Mouse (Mus musculus) cerebellum, postnatal 14 days (tissue): ENCODE measurements around the gene Col20a1.
A peak's percentile ranks its signal among the peaks of the same experiment; 100 is the strongest.

Experiments
- DNase-seq, 2 experiments: peaks; one replicate each; pipeline ENCODE4 v3.0.0; 2021; ENCODE audit warnings: mixed read lengths in 2 of 2

The Col20a1 gene

DNA sequence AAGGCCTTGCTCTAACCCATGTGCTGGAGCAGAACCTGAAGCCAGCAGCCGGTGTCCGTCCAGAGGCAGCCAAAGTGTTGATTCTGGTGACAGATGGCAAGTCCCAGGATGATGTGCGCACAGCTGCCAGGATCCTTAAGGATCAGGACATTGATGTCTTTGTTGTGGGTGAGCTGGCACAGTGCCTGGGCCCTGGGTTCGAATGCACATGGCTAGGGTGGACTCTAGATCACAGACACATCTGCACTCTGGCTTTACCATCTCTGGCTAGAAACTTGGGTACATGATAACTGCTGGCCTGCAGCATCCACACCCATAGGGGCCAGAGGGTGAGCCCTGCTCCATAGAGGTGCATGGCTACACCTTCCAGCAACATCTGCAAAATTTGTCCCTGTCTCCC, 9.1 kb downstream of the Col20a1 start:
- DNase-seq, result peak in 1 of 2 experiments; percentile 46

DNA sequence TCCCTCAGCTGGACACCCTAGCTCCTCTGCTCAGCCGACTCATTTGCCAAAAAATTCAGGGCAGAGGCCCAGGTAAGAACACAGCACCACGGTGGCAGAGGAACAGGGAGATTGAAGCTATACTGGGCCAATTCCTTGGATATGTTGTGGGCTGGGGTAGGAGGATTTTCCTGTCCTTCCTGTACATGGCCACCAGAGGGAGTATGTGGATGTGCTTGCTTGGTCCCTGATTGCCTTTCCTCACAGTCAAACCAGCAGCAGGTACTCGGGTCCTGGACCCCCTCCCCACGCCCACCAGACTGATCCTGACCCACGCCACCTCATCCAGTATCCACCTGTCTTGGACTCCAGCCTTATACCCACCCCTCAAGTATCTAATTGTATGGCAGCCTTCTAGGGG, 10.1 kb downstream of the Col20a1 start:
- peak; percentile 73 to 75 for DNase-seq

DNA sequence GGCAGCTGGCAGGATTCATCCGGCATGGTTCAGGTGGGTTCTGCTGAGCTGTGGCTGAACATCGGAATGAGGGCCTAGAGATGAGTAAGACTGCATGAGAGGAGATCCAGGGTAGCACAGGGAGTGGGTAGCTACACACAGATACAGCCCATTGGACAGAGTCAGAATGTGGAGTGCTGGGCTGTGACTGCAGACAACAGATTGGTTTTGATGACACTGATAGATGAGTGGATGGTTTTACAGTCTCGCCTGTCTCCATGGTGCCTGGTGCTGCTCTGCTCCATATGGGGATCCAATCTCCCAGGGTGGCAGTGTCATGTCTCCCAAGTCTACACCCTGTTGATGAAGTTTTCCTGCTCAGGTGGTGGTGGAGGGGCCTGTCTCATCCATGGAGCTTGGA, 10.6 kb downstream of the Col20a1 start:
- no peak for DNase-seq

DNA sequence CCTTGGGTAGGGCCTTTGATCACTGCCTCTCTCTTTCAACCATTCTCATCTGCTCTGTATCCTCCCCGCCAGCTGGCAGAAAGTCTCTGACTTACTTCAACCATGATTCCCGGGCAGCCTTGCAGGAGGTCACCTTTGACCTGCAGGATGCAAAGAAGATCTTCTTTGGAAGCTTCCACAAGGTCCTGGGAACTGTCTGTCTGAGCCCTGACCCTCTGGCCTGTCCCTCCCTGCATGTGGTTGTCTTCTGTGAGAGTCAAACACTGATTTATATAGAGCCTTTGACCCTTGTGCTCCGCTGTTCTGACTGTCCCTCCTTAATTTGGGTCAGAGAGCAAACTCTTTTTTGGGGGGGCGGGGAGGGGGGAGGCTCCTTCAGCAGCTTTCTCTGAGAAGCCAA, 20.7 kb downstream of the Col20a1 start:
- DNase-seq, result no peak

DNA sequence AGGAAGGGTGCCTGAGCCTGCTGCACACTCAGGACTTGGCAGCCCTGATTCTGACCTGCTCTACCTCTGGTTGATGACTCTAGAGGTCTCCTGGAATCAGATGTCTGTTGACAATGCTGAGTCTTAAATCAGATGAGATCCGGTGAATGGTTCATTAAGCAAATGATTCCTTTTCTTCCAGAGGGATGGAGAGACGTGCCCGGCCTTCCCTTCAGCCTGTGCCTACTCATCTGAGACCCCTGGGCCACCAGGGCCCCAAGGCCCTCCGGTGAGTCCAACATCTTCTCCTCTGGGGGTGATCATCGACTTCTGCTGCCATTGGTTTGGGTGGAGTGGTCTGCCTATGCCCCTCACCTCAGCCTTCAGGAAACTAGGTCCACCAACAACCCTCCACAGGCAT, 22.0 kb downstream of the Col20a1 start:
- no peak for DNase-seq

DNA sequence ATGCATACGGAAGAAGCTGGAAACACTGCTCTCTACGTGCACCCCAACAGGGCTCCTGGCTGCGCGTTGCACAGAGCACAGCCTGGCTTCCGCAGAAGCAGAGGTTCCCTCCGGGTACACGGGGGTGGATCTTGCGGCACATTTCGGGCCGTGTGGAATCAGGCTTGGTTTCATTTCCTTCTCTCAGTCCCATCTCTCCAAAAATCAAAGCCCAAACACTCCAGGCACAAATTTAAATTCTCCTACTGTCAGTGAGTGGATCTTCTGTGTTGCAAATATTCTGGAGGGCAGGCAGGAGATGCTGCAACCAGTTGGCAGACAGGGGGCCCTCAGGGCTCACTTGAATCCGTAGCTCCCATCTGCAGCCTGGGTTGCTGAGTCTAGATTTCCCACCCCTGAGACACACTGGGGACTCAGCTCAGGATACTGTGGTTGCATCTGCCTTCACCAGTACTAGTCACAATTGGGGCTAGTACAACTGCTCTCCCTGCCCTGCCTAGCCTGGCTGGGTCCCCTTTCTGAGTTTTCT, 45.1 kb downstream of the Col20a1 start:
- no peak for DNase-seq

DNA sequence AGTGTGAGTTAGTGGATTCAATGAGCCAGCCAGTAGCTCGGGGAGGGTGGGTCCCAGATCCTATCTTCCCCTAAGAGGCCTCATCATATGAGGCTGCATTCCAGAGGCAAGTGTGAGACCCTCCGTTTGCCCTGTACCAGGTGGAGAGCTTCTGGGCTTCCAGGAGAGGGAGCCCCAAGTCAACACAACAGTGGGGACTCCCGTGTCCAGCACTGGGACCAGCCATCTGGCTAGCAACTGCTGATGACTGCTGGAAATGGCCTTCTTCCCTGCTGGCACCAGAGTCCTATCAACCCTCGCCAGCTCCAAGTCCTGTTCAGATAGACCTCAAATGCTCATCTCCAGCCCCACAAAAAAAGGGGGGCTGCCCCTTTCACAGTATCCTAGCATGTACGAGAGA, 46.1 kb downstream of the Col20a1 start:
- DNase-seq, result peak; percentile 77 to 80

DNA sequence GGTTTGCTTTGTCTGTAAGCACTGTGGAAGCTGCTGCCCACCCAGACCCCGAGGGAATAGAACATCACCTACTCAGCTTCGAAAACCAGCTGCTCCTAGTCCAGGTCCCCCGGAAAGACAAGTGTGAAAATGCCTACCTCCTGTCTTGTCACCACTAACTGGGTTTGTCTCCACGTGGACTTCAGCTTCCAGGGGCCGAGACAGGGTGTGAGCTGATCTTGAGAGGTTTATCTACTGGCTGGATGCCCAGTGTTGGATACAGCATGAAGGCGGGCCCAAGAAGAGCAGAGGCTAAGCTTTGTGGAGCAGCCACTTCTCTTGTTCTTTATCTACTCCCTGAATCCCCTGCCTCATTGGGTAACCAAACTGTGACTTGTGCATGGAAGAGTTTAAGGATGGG, 47.0 kb downstream of the Col20a1 start:
- peak; percentile 28 to 31 for DNase-seq

DNA sequence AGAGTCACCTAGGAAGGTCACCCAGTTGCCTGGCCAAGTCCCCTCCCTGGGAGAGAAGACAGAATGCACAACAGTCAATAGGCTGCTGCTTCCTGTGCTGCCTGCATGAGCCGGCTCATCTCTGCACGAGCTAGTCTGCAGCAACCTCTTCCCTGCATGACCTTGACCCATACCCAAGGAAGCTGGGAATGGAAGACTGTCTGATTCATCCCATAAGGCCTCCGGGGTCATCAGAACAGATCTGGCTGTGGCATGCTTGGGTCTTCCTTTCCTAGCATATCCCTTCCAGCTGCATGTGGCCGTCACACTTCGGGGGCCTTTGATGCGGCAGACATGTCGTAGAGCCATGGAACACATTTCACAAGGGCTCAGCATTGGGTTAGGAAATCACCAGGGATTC, 48.9 kb downstream of the Col20a1 start:
- no peak for DNase-seq

DNA sequence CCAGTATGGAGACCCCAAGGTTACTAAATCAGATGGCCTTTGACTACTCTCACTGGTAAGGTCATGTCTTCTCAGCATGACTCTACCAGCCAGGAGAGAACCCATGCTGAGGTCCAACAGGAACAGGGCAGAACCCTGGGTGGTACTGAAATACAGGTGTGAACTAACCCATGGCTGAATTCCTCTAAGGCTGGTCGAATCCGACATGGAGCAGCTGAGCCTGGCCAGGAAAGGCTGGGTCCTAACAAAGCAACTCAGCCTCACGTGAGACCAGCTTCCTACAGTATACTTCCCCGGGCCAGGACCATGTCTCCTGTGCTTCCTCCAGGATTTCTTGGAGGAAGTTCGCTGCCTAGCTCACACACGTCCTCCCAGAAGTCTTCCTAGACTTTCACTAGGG, 50.2 kb downstream of the Col20a1 start:
- no peak for DNase-seq

DNA sequence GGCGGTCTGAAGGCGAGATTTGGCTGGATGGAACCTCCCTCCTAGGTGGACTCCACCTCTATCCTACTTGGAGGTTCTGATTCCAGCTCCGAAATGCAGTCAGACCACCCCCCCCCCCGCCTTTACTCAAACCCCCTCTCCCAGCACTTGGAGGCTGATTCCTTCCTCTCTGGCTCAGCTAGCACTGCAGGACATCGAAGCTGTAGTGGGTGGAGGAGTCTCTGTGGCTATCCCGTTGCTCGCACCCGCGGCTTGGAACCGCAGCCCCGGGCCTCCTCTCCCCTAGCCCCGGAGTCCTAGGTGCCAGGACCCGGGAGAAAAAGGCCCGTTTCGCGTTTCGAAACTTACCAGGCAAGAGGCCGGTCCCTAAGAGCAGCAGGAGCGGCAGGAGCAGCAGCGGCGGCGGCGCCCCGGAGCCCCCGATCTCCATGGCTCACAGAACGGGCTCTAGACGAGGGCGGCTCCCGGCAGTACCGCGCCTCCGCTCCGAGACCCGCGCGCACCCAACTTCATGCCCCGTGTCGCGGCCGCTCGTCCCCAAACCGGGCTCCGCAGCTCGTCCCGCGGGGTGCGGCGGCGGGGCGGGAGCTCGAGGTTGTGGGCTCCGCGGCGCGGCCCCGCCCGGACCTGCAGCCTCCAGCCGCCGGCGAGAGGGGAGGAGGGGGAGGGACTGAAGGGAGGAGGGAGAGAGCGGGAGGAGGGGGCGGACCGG, 52.5 kb downstream of the Col20a1 start:
- DNase-seq, result peak; percentile 42 to 44

DNA sequence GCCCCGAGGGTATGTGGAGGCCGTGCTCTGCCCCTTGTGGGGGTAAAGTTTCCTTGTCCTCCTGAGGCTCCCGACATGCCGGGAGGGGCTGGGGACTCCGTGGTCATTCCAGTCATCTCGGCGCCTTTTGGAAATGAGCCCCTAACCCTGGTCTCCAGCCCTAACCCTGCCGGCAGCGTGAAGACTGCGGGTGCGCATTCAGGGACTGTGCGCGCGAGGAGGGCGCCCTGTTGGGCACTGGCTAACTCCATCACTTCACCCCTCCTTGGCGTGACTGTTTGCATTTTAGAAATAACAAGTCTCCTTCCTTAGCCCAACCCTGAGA, 53.0 kb downstream of the Col20a1 start:
- DNase-seq, result no peak

DNA sequence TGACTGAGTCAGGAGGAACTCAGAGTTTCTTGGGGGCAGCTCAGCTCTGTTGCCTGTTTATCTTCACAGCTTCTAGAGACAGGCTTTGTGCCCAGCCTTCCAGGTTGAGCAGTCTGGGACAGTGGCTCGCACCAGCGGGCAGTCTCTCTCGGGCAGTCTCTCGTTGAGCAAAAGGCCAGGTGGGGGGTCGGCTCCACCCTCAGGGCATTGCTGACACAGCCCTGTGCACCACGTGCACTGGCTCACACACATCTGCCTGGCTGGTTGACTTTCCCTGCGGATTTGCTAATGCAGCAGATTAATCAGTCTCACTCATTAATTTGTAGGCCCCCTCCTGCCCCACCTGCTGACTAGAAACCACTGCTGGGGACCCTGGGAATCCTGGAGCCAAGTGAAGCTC, 55.6 kb downstream of the Col20a1 start:
- no peak for DNase-seq

DNA sequence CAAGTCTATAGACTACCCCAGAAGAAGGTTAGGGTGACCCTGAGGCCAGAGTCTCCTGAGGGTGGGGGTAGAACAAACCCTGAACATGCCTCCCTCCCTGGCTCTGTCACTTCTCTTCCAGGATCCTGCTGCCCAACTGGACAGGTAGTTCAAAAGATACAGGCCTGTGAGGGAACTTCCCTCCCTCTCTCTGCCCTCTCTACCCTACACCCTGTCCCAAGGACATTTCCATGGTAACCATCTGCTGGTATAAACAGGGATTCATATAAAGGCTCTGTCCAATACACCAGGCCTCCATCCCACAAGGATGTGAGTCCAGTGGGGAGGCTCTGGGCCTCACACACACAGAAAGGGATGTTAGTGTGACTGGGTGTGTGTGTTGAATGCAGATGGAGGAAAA, 56.0 kb downstream of the Col20a1 start:
- no peak for DNase-seq

DNA sequence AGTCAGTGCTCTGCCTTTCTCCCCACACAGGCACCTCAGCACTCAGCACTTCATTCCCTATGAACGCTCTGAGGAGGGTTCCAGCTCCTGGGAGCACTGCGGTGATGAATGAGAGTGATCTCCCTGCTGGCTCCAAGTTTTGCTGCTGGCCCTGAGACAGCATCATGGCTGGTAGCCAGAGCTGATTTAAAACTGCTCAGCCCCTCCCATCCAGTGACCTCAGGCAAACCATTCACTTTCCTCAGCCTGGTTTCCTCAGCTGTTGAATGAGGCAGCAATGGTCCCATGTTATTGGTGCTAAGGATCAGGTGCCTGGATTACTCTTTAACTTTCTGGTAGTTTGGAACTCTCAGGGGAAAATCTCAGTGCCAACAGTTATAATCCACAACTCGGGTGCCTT, 57.1 kb downstream of the Col20a1 start, which contains the start of gene Chrna4:
Gene Chrna4, minus strand, starts transcription at position 110 of the 400 bp plus-strand sequence.
- DNase-seq, result peak; percentile 49 to 50

DNA sequence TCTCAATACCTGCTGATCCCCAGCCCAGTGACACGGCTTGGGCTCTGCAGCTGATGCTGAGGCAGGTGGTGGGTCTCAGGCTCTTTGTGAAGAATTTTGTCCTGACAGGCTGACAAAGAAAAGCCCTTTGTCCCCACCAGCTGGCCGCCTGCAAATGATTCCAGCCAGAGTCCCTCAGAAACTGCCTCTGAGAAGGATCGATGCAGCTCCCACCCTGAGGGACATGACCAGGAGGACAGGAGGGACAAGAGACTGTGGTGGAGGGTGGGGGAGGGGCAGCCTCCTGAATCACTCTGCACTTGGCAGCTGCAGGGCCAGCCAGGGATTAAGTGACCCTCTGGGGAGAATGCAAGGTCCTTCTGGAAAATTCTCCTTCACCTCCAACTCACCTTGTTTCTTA, 57.7 kb downstream of the Col20a1 start:
- DNase-seq, result peak in 1 of 2 experiments; percentile 26

DNA sequence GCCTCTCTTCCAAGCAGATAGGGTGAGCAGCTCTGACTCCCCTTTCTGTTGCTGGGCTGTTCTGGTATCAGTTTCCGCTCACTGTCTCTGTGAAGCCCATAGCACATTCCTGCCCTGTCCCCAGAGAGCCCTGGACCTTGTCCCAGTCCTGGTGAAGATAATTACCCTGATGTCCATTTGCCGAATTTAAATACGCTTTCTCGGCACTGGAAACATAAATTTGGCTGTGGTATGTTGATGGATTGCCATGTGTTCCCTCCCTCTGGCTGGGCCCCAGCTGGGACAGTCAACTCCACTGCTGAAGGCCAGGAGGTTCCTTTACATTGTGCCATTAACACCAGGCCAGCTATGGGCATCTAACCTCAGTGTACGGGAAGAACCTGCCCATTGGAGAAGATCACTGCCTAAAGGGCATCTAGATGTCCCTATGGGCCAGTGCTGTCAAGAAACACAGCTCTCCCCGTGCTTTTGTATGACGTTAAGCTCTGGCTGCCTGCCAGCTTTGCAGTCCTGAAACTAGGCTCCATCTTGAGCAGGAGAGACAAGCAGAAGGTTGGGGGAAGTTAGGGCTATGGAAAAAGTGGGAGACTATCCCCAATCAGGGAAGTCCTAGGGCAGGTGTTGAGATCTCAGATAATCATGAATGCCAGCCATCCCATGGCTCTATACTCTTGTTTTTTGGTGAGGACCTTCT, 62.1 kb downstream of the Col20a1 start:
- DNase-seq, result peak; percentile 47 to 60

DNA sequence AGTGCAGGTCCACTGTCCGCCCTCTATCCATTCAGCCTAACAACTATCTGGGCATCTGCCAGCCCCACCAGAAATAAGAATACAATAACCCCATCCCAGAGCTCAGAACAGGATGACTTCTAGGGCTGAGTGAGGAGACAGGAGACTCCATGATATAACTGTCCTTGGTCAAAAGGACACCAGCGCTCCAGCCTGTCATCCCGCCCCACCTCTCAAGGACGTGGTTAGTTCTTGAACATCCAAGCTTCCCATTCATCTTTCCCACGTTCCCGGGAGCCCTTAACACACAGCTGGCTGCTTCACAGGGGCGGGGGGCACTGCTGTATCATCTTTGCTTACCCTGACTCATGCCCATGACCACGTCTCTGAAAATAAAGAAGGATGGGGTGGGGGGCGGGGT, 62.7 kb downstream of the Col20a1 start:
- no peak for DNase-seq

DNA sequence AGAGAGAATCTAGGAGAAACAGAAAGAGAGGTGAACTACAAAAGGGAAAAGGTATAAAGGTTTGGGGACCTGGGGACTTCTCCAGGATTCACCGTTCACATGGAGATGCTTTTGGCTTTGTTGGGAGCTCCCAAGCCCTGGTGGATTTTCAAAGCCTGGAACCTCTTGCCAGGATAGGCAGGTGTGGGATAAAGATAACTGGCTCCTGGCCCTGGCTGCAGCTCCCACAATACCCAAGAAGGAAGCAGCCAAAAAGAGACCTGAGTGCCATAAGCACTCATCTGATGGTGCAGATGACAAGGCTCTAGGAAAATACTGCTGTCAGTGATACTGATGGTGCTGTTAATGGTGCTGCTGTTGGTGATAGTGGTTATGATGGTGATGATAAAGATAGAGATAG, 65.8 kb downstream of the Col20a1 start:
- DNase-seq, result peak; percentile 51 to 62

DNA sequence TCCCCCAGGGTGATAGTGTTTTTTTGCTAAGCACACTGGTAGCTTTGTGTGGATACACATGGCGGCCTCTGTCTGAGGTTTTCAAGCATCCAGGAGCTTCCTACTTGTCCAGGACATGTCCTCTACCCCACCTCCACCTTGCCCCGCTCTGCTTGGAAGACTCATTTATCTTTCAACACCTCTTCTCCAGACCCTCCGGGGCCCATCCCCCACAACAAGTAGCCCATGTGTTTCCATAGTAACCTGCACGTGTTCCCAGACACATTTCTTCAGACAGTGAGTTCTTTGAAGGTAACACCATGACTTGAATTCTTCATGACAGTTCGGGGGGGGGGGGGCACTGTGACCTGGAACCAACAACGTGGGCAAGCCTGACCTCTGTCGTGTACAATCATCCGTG, 71.0 kb downstream of the Col20a1 start:
- no peak for DNase-seq

DNA sequence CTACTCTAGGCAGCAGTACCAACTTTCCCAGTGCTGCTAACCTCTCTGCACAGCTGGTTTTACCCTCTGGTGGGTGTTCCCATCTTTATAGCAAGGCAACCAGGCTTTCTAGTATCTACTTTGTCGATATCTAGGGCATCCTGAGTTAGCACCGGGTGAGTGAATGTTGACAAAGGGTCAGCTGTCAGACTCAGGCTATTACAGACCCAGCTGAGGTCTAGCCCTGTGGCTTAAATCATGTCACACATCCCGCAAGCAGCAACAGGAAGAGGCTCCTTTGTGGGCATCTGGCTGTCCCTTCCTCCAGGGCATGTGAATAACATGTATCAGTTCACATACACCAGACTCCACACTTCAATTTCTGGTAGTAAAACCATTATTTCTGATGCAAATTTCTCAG, 71.9 kb downstream of the Col20a1 start:
- DNase-seq, result no peak

DNA sequence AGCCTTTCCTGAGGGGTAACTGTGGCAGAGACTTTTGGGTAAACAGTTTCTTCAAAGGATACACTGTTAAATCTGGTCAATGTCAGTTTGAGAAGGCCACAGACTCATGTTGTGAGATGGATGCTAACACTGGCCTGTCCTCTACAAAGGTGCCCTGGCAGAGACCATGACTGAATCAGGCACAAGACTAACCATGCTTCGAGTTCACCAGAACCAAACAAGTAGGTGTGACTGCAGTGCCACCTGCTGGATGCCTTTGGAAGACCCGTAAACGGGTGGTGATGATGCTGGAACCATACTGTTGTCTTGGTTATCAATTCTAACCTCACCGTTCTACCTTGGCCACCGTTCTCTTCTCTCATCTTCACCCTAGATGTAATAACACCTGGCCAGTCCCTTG, 73.8 kb downstream of the Col20a1 start:
- peak; percentile 93 to 96 for DNase-seq

DNA sequence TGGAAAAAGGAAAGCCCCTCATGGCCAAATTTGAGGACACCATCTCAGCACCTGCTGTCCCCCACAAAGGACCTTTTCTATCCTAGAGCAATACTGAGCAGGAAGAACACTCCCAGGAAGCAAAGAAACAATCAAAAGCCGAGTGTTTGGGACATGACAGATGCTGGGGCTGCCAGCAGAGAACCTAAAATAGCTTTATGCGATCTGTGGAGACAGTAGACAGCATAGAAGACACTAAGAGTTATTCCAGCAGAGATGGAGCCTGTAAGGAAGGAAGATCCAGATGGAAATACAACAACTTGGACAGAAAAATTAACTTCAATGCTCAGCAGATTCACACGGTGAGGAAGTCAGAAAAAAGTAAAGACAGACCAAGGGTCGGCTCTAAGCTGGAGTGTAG, 79.5 kb downstream of the Col20a1 start:
- DNase-seq, result no peak
